Mouse (Mus musculus): Measurements from ENCODE around the gene Grik3.

DNA sequence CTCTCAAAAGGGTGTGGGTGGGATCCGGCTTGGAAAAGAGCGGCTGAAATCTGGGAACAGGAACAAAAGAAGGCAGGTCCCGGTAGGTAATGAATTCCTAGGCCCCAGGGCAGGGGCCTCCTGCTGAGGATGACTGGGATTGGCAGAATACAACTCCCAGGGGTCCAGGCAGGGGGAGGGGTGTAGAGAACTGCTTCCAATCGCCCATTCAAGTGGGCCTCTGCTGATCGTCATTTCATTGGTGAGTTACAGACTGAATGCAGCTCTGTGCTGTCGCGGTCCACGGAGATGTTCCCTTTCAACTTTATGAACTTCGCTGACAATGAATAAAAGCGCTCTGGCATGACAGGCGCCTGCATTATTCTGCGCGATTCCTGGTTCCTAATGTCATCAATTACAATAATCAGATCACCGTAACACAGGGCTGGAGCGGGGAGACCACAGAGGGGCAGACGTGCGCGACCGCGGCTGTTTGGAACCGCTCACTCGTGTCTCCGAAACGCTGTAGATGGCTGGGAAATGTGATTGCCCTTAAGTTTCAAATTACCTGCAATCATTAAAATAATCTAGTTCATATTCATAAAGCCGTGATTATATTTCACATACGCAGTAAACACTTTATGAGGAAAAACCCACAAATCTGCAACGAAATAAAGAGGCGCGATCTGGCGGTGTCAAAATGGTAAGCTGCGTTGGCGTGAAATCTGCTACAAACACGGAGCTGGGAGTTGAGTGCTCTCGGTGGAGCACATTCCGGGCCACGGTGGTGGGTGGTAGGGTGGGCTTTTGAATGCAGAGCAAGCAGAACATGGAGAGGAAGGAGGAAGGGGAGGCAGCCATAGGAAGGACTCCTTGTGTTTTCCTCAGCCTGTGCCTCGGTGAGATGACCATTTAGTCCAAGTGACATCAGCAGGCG is 239.1 kb downstream of the Grik3 start:
- TF ChIP-seq CTCF (IDR thresholded peaks at IDR 0.05; ENCODE audit: low read depth) (no peak), EP300 (IDR thresholded peaks at IDR 0.05; ENCODE audit: low read depth) (no peak)
